Mouse (Mus musculus): ENCODE measurements around the gene Sh3bgrl3. TPM values are rescaled to one million over a fixed set of nuclear protein-coding genes. Genes with fewer than 3 reads are reported as not detected.

The Sh3bgrl3 gene
- total and polyA plus RNA-seq, 3 experiments = 76.6 to 202 (median 98.4) TPM

GRCm38 (mm10) chr4:134082460-134082859, 46.1 kb downstream of the Sh3bgrl3 start:
- peaks cover 29% of the 10 kb centered on the region for H3K4me1 ChIP-seq (ENCODE audit: insufficient read depth, low read depth, low read length)
- H3K4me3 ChIP-seq (ENCODE audit: low read depth, low read length) = peak overlapping the region; percentile 71; the same call in 1 of the 2 replicates
- DNase-seq (ENCODE audit: low spot score) = no peak
- no peaks in the 10 kb centered on the region; the same call in 1 of the 2 replicates for H3K9me3 ChIP-seq (replicated peaks)
- peaks cover 33% of the 10 kb centered on the region for H3K27me3 ChIP-seq (ENCODE audit: insufficient read depth, low read length)
- H3K36me3 ChIP-seq (replicated peaks) = no peaks in the 10 kb centered on the region
- ATAC-seq (ENCODE audit: extremely low read depth, insufficient number of reproducible peaks, low FRiP score, poor library complexity, severe bottlenecking) = no peak
- TF ChIP-seq CTCF (IDR thresholded peaks at IDR 0.05; ENCODE audit: low read depth, low read length) = no peak
- TF ChIP-seq POLR2AphosphoS5 (IDR thresholded peaks at IDR 0.05; ENCODE audit: insufficient replicate concordance, low read depth, low read length) = no peak
- TF ChIP-seq GATA2 (IDR thresholded peaks at IDR 0.05; ENCODE audit: borderline replicate concordance, low read depth, low read length) = no peak
- TF ChIP-seq TAL1 (conservative IDR thresholded peaks at IDR 0.05; ENCODE audit: low read depth, low read length) = no peak
- TF ChIP-seq GATA1 (IDR thresholded peaks at IDR 0.05; ENCODE audit: borderline replicate concordance, low read length) = no peak

- no peak for TF ChIP-seq GATA1 (IDR thresholded peaks at IDR 0.05; ENCODE audit: borderline replicate concordance, low read length)
- TF ChIP-seq GATA2 (IDR thresholded peaks at IDR 0.05; ENCODE audit: borderline replicate concordance, low read depth, low read length) = no peak
- no peak for TF ChIP-seq CTCF (IDR thresholded peaks at IDR 0.05; ENCODE audit: low read depth, low read length)
- no peak for TF ChIP-seq POLR2AphosphoS5 (IDR thresholded peaks at IDR 0.05; ENCODE audit: insufficient replicate concordance, low read depth, low read length)
- no peak for TF ChIP-seq TAL1 (conservative IDR thresholded peaks at IDR 0.05; ENCODE audit: low read depth, low read length)
- peak; percentile 57 for DNase-seq (ENCODE audit: low spot score)
Measured at GRCm38 (mm10) chr4:134081730-134082386, 46.7 kb downstream of the Sh3bgrl3 start.

GRCm38 (mm10) chr4:134080674-134081073, 47.9 kb downstream of the Sh3bgrl3 start:
- Histone ChIP-seq H3K4me3 (ENCODE audit: low read depth, low read length) (no peak overlapping the region), H3K9me3 (replicated peaks) (no peaks in the 10 kb centered on the region; the same call in 1 of the 2 replicates), H3K27me3 (ENCODE audit: insufficient read depth, low read length) (peaks cover 34% of the 10 kb centered on the region), H3K4me1 (ENCODE audit: insufficient read depth, low read depth, low read length) (peaks cover 25% of the 10 kb centered on the region), H3K36me3 (replicated peaks) (no peaks in the 10 kb centered on the region)
- TF ChIP-seq POLR2AphosphoS5 (IDR thresholded peaks at IDR 0.05; ENCODE audit: insufficient replicate concordance, low read depth, low read length) = no peak
- TF ChIP-seq GATA2 (IDR thresholded peaks at IDR 0.05; ENCODE audit: borderline replicate concordance, low read depth, low read length) = no peak
- TF ChIP-seq CTCF (IDR thresholded peaks at IDR 0.05; ENCODE audit: low read depth, low read length) = no peak
- no peak for TF ChIP-seq GATA1 (IDR thresholded peaks at IDR 0.05; ENCODE audit: borderline replicate concordance, low read length)
- no peak for DNase-seq (ENCODE audit: low spot score)
- ATAC-seq (ENCODE audit: extremely low read depth, insufficient number of reproducible peaks, low FRiP score, poor library complexity, severe bottlenecking) = no peak

More at GRCm38 (mm10) chr4:134081730-134082386, 46.7 kb downstream of the Sh3bgrl3 start:
- Histone ChIP-seq H3K36me3 (replicated peaks) (no peaks in the 10 kb centered on the region), H3K4me3 (ENCODE audit: low read depth, low read length) (peak overlapping the region; percentile 71), H3K27me3 (ENCODE audit: insufficient read depth, low read length) (peaks cover 34% of the 10 kb centered on the region), H3K4me1 (ENCODE audit: insufficient read depth, low read depth, low read length) (peaks cover 25% of the 10 kb centered on the region), H3K9me3 (replicated peaks) (no peaks in the 10 kb centered on the region; the same call in 1 of the 2 replicates)
- peak; percentile 40 for ATAC-seq (ENCODE audit: extremely low read depth, insufficient number of reproducible peaks, low FRiP score, poor library complexity, severe bottlenecking)

GRCm38 (mm10) chr4:134078694-134079093, 49.9 kb downstream of the Sh3bgrl3 start:
- Histone ChIP-seq H3K36me3 (replicated peaks) (no peaks in the 10 kb centered on the region), H3K9me3 (replicated peaks) (no peaks in the 10 kb centered on the region), H3K4me3 (ENCODE audit: low read depth, low read length) (no peak overlapping the region), H3K4me1 (ENCODE audit: insufficient read depth, low read depth, low read length) (peaks cover 25% of the 10 kb centered on the region), H3K27me3 (ENCODE audit: insufficient read depth, low read length) (peaks cover 46% of the 10 kb centered on the region)
- ATAC-seq (ENCODE audit: extremely low read depth, insufficient number of reproducible peaks, low FRiP score, poor library complexity, severe bottlenecking) (no peak; the same call in 1 of the 2 replicates), DNase-seq (ENCODE audit: low spot score) (no peak)
- TF ChIP-seq POLR2AphosphoS5 (IDR thresholded peaks at IDR 0.05; ENCODE audit: insufficient replicate concordance, low read depth, low read length) = no peak
- peak; percentile 8; the same call in 1 of the 2 replicates for TF ChIP-seq CTCF (IDR thresholded peaks at IDR 0.05; ENCODE audit: low read depth, low read length)

Other genes starting within 250 kb of the Sh3bgrl3 start
- 27.3 and 29.6 TPM in 2 replicates for gene Rps6ka1, start 241.0 kb downstream of the Sh3bgrl3 start, total RNA-seq (2014; fragmentation: Nextera tagmentation)
- gene Rps6ka1, start 241.0 kb downstream of the Sh3bgrl3 start, total RNA-seq (2017) = 29.7 and 35.9 TPM in 2 replicates
- gene Rps6ka1, start 241.0 kb downstream of the Sh3bgrl3 start, polyA plus RNA-seq (2012) = 22.3 and 27.4 TPM in 2 replicates
- 313 and 359 TPM in 2 replicates for gene Hmgn2, start 160.1 kb downstream of the Sh3bgrl3 start, total RNA-seq (2014; fragmentation: Nextera tagmentation)
- gene Hmgn2, start 160.1 kb downstream of the Sh3bgrl3 start, total RNA-seq (2017) = 127 and 148 TPM in 2 replicates
- gene Hmgn2, start 160.1 kb downstream of the Sh3bgrl3 start, polyA plus RNA-seq (2012) = 595 and 658 TPM in 2 replicates
- 21.1 and 21.7 TPM in 2 replicates for gene Dhdds, start 127.9 kb downstream of the Sh3bgrl3 start, total RNA-seq (2014; fragmentation: Nextera tagmentation)
- 12.5 and 13.4 TPM in 2 replicates for gene Dhdds, start 127.9 kb downstream of the Sh3bgrl3 start, total RNA-seq (2017)
- gene Dhdds, start 127.9 kb downstream of the Sh3bgrl3 start, polyA plus RNA-seq (2012) = 14.5 and 14.9 TPM in 2 replicates
- not detected in 2 replicates for gene Lin28a, start 109.9 kb downstream of the Sh3bgrl3 start, total RNA-seq (2014; fragmentation: Nextera tagmentation)
- 0.06 and 0.11 TPM in 2 replicates for gene Lin28a, start 109.9 kb downstream of the Sh3bgrl3 start, total RNA-seq (2017)
- not detected in 2 replicates for gene Lin28a, start 109.9 kb downstream of the Sh3bgrl3 start, polyA plus RNA-seq (2012)
- not detected in 2 replicates for gene Zfp683, start 75.0 kb downstream of the Sh3bgrl3 start, total RNA-seq (2014; fragmentation: Nextera tagmentation)
- not detected in 2 replicates for gene Zfp683, start 75.0 kb downstream of the Sh3bgrl3 start, total RNA-seq (2017)
- not detected in 2 replicates for gene Zfp683, start 75.0 kb downstream of the Sh3bgrl3 start, polyA plus RNA-seq (2012)
- gene Crybg2, start 68.0 kb downstream of the Sh3bgrl3 start, total RNA-seq (2014; fragmentation: Nextera tagmentation) = 0.29 TPM in 1 of 2 replicates, not detected in the other
- 0.12 and 0.60 TPM in 2 replicates for gene Crybg2, start 68.0 kb downstream of the Sh3bgrl3 start, total RNA-seq (2017)
- 0.46 and 0.83 TPM in 2 replicates for gene Crybg2, start 68.0 kb downstream of the Sh3bgrl3 start, polyA plus RNA-seq (2012)
- 1.7 and 2.0 TPM in 2 replicates for gene Cd52, start 33.7 kb downstream of the Sh3bgrl3 start, total RNA-seq (2014; fragmentation: Nextera tagmentation)
- 17.5 and 21.1 TPM in 2 replicates for gene Cd52, start 33.7 kb downstream of the Sh3bgrl3 start, total RNA-seq (2017)
- 1.0 and 1.3 TPM in 2 replicates for gene Cd52, start 33.7 kb downstream of the Sh3bgrl3 start, polyA plus RNA-seq (2012)
- 6.0 and 13.8 TPM in 2 replicates for gene Ubxn11, start 26.2 kb downstream of the Sh3bgrl3 start, total RNA-seq (2014; fragmentation: Nextera tagmentation)
- gene Ubxn11, start 26.2 kb downstream of the Sh3bgrl3 start, total RNA-seq (2017) = 3.4 and 3.9 TPM in 2 replicates
- gene Ubxn11, start 26.2 kb downstream of the Sh3bgrl3 start, polyA plus RNA-seq (2012) = 11.3 and 13.2 TPM in 2 replicates
- gene Cep85, start 58.3 kb upstream of the Sh3bgrl3 start, total RNA-seq (2014; fragmentation: Nextera tagmentation) = 31.4 and 41.7 TPM in 2 replicates
- gene Cep85, start 58.3 kb upstream of the Sh3bgrl3 start, total RNA-seq (2017) = 47.4 and 64.4 TPM in 2 replicates
- gene Cep85, start 58.3 kb upstream of the Sh3bgrl3 start, polyA plus RNA-seq (2012) = 54.9 and 81.9 TPM in 2 replicates
- not detected in 2 replicates for gene Gm7534, start 74.2 kb upstream of the Sh3bgrl3 start, total RNA-seq (2014; fragmentation: Nextera tagmentation)
- gene Gm7534, start 74.2 kb upstream of the Sh3bgrl3 start, total RNA-seq (2017) = 0.05 TPM in 1 of 2 replicates, not detected in the other
- not detected in 2 replicates for gene Gm7534, start 74.2 kb upstream of the Sh3bgrl3 start, polyA plus RNA-seq (2012)
- gene Catsper4, start 98.6 kb upstream of the Sh3bgrl3 start, total RNA-seq (2014; fragmentation: Nextera tagmentation) = not detected in 2 replicates
- not detected in 2 replicates for gene Catsper4, start 98.6 kb upstream of the Sh3bgrl3 start, total RNA-seq (2017)
- not detected in 2 replicates for gene Catsper4, start 98.6 kb upstream of the Sh3bgrl3 start, polyA plus RNA-seq (2012)
- gene Cnksr1, start 109.6 kb upstream of the Sh3bgrl3 start, total RNA-seq (2014; fragmentation: Nextera tagmentation) = not detected in 2 replicates
- 0.44 TPM in 1 of 2 replicates, not detected in the other for gene Cnksr1, start 109.6 kb upstream of the Sh3bgrl3 start, total RNA-seq (2017)
- gene Cnksr1, start 109.6 kb upstream of the Sh3bgrl3 start, polyA plus RNA-seq (2012) = 0.03 TPM in 1 of 2 replicates, not detected in the other
- not detected in 2 replicates for gene E130218I03Rik, start 114.9 kb upstream of the Sh3bgrl3 start, total RNA-seq (2014; fragmentation: Nextera tagmentation)
- gene E130218I03Rik, start 114.9 kb upstream of the Sh3bgrl3 start, total RNA-seq (2017) = 0.16 and 0.23 TPM in 2 replicates
- 0.11 and 0.19 TPM in 2 replicates for gene E130218I03Rik, start 114.9 kb upstream of the Sh3bgrl3 start, polyA plus RNA-seq (2012)
- gene Zfp593, start 116.8 kb upstream of the Sh3bgrl3 start, total RNA-seq (2014; fragmentation: Nextera tagmentation) = 9.0 and 10.2 TPM in 2 replicates
- 9.8 and 10.7 TPM in 2 replicates for gene Zfp593, start 116.8 kb upstream of the Sh3bgrl3 start, total RNA-seq (2017)
- gene Zfp593, start 116.8 kb upstream of the Sh3bgrl3 start, polyA plus RNA-seq (2012) = 41.8 and 52.9 TPM in 2 replicates
- not detected in 2 replicates for gene Gm30191, start 118.1 kb upstream of the Sh3bgrl3 start, total RNA-seq (2014; fragmentation: Nextera tagmentation)
- not detected in 2 replicates for gene Gm30191, start 118.1 kb upstream of the Sh3bgrl3 start, total RNA-seq (2017)
- gene Gm30191, start 118.1 kb upstream of the Sh3bgrl3 start, polyA plus RNA-seq (2012) = not detected in 2 replicates
- gene Grrp1, start 125.3 kb upstream of the Sh3bgrl3 start, total RNA-seq (2014; fragmentation: Nextera tagmentation) = not detected in 2 replicates
- gene Grrp1, start 125.3 kb upstream of the Sh3bgrl3 start, total RNA-seq (2017) = not detected in 2 replicates
- not detected in 2 replicates for gene Grrp1, start 125.3 kb upstream of the Sh3bgrl3 start, polyA plus RNA-seq (2012)
- gene Pdik1l, start 159.1 kb upstream of the Sh3bgrl3 start, total RNA-seq (2014; fragmentation: Nextera tagmentation) = 40.5 and 42.9 TPM in 2 replicates
- 43.3 and 53.2 TPM in 2 replicates for gene Pdik1l, start 159.1 kb upstream of the Sh3bgrl3 start, total RNA-seq (2017)
- gene Pdik1l, start 159.1 kb upstream of the Sh3bgrl3 start, polyA plus RNA-seq (2012) = 3.2 and 4.0 TPM in 2 replicates
- gene Trim63, start 186.3 kb upstream of the Sh3bgrl3 start, total RNA-seq (2014; fragmentation: Nextera tagmentation) = not detected in 2 replicates
- gene Trim63, start 186.3 kb upstream of the Sh3bgrl3 start, total RNA-seq (2017) = not detected in 2 replicates
- gene Trim63, start 186.3 kb upstream of the Sh3bgrl3 start, polyA plus RNA-seq (2012) = not detected in 2 replicates
- gene Slc30a2, start 214.4 kb upstream of the Sh3bgrl3 start, total RNA-seq (2014; fragmentation: Nextera tagmentation) = 3.8 and 4.6 TPM in 2 replicates
- 5.6 and 6.1 TPM in 2 replicates for gene Slc30a2, start 214.4 kb upstream of the Sh3bgrl3 start, total RNA-seq (2017)
- 4.7 and 8.2 TPM in 2 replicates for gene Slc30a2, start 214.4 kb upstream of the Sh3bgrl3 start, polyA plus RNA-seq (2012)

All from G1E (cell line).